Mouse (Mus musculus) thymus, postnatal 10 days (tissue): Measurements from ENCODE around the gene Ctdsp2.
A peak's percentile ranks its signal among the peaks of the same experiment; 100 is the strongest.

Source experiments
- DNase-seq, 2 experiments: peaks; one replicate each; pipeline ENCODE4 v3.0.0; 2021; ENCODE audit warnings: low spot score in 2 of 2

Gene Ctdsp2

GRCm38 (mm10) chr10:126988513-126989165, 10.1 kb downstream of the Ctdsp2 start:
- no peak for DNase-seq

DNA sequence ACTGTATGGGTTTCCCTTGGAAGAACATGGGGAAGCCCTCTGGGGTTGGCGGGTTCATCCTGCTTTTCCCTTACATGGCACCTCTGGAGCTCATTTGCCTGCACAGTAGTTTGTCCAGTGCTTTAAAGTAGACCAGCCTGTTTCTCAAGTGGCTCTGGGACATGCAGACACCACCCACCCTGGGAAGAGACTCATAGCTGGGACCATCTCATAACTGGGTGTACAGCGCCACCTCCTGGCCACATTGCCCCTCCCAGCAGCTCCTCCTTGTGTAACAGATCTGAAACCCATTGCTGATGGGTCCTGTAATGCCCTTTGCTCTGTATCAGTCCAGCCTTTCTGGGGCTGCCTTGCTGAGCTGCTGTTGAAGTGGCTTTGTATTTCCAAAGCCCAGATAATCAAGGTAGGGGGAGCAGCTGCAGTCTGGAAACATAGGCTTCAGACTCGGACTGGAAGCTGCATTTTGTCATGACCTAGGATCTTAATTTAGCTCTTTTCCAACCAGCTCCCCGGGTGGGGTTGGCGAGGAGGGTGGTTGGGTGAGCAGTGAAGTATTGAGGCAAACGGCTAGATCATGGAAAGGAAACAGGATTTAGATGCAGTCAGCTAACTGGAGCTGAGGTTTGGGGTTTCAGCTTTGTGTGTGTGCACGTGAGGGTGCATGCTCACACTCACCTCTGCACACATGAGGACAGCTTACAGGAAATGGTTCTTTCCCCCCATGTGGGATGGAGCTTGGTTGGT, 12.0 kb downstream of the Ctdsp2 start:
- DNase-seq: peak; percentile 68 to 88

GRCm38 (mm10) chr10:126991676-126992075, 13.2 kb downstream of the Ctdsp2 start:
- DNase-seq: no peak

DNA sequence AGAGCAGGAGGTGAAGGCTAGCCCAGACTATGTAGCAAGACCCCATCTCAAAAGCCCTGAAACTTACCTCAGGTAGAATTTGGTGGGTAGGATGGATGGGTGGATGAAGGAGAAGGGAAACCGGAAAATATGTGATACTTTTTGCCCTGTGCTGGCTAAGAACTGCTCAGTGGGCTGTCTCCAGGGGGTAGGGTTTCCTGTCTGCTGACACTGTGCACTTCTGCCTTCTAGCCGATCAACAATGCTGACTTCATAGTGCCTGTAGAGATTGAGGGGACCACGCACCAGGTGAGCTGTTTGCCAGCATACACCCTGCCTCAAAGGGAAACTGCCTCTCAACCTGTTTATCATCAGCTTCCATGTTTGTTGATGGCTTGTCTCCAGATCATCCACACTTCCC, 15.1 kb downstream of the Ctdsp2 start:
- DNase-seq: no peak

GRCm38 (mm10) chr10:126997340-126998113, 19.0 kb downstream of the Ctdsp2 start:
- DNase-seq: no peak

- DNase-seq: no peak
Observed at GRCm38 (mm10) chr10:127000529-127000928, 22.0 kb downstream of the Ctdsp2 start, which contains the start of gene Avil. Avil (plus strand) TSS chr10:127000709.

- no peak for DNase-seq
Observed at GRCm38 (mm10) chr10:127001297-127001696, 22.8 kb downstream of the Ctdsp2 start.

- no peak for DNase-seq
Observed at GRCm38 (mm10) chr10:127002056-127002455, 23.5 kb downstream of the Ctdsp2 start.

DNA sequence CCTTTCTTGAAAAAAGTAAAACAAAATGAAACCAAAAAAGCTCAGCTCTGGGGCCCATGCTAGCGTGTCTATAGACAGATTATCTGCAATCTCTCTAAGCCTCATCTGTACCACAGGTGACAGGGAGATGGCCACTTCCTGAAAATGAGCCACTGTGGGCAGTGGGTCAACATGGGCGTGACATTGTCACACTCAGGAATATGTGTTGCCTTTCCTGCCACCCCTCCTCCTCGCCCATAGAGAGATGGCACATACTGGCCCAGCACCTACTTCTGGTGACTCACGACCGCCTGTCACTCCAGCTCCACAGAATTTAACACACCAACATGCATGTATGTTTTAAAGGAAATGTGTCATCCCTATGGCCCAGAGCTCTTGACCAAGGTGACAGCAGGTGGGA, 24.2 kb downstream of the Ctdsp2 start:
- DNase-seq: no peak

DNA sequence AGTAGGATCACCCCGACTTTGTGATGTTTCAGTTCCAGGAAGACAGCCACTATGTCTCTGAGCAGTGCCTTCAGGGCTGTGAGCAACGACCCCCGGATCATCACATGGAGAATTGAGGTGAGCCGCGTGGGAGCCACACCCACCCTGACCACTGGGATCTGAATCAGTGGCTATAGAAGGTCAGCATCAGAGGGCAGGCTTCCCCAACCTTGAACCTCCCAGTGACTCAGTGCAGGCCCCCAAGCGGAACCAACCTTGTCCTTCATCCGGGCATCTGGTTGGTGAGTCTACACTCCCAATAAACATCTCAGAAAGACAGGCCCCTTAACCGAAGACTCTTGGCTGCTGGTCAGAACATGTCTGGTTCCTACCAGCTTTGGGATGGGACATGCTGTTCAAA, 24.8 kb downstream of the Ctdsp2 start:
- no peak for DNase-seq

DNA sequence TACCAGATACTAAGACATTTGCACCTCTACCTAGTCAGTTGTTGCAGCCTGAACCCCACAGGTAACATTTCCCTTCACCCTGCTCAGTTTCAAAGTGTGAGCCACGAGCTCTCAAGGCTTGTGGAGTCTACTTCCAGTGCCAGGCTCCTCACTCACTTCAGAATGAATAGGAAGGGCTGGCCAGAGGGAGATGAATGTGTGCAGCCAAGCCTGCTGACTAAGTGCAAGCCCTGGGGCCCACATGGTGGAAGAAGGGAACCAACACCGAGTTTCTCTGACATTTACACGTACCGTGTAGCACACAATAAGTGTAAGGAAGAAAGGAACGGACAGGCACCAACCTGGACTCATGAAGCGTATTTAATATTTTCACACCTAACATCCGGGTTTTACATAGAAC, 25.3 kb downstream of the Ctdsp2 start:
- DNase-seq: no peak

GRCm38 (mm10) chr10:127016488-127016887, 38.0 kb downstream of the Ctdsp2 start:
- DNase-seq: no peak

- no peak for DNase-seq
Observed at GRCm38 (mm10) chr10:127017071-127017470, 38.6 kb downstream of the Ctdsp2 start.

- no peak for DNase-seq
Observed at GRCm38 (mm10) chr10:127018422-127018821, 39.9 kb downstream of the Ctdsp2 start.

GRCm38 (mm10) chr10:127030336-127031296, 52.1 kb downstream of the Ctdsp2 start, which contains the start of gene Tsfm:
Tsfm (minus strand) TSS chr10:127030840.
- DNase-seq: peak; percentile 84 to 94

GRCm38 (mm10) chr10:127033301-127033741, 54.8 kb downstream of the Ctdsp2 start:
- DNase-seq: no peak

- no peak for DNase-seq
Observed at GRCm38 (mm10) chr10:127036273-127036672, 57.8 kb downstream of the Ctdsp2 start.

- no peak for DNase-seq
Observed at GRCm38 (mm10) chr10:127037641-127038040, 59.1 kb downstream of the Ctdsp2 start.

DNA sequence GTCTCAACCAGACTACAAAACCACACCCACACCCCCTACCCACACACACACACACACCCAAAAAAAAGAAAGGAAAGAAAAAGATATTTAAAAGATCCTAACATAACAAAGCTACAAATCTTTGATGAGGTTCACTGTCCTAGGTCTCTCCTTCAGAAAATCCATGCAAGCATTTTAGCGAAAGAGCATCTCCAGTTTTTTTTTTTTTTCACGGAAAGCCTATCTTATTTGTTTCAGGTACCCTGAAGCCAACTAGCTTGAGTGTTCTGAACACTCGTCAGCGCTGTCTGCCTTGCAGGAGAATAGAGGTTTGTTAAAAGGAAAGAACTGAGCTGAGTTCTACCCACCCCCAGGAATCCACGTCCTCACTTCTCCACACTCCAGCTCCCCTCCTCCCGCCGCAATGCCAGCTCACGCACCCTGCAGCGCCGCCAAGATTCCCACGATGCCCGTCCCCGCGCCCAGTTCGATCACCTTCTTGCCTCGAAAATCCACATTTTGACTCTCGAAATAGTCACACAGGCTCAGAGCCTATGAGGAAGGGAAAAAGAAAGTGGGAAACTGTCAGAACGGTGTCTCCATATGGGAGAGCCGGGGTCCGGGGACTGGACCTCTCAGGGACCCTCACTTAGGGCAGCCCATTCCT, 62.2 kb downstream of the Ctdsp2 start:
- no peak for DNase-seq

DNA sequence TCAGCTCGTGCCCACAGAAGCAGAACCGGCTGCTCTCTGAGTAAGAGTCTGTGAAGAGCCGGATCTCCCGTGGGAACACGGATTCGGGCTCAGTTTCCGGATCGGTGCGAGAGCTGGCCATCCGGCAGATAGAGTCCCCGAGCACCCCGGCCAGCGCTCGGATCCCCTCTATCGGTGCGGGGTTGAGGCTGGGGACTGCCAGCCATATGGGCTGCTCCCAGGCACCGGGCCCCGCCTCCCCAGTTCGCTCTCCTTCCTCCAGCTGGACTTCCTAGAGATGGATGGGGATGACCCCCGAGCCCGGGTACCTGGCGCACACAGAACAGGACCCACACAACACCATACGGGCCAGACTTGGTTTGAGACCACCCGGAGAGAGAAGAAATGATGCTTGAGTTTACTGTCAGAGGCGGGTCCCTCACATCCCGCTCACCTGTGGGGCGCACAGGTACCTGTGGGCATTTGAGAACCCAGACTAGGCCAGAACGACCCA, 62.8 kb downstream of the Ctdsp2 start, which contains the start of the genes Mettl1 and Eef1akmt3:
Gene Mettl1, plus strand, starts transcription at position 141 of the 493 bp plus-strand sequence.
Gene Eef1akmt3, minus strand, starts transcription at position 240 of the 493 bp plus-strand sequence.
- DNase-seq: no peak
